Mouse (Mus musculus): ENCODE data around the gene Cytip. TPM values are rescaled to one million over a fixed set of nuclear protein-coding genes. Genes with fewer than 3 reads are reported as not detected.
"Not testable (repeated sequence)": the region's sequence is repeated elsewhere in the genome, so short reads cannot be mapped to it uniquely, and the experiment has no call there.

Gene Cytip
- total RNA-seq, 2 experiments from 2014 or later: 0.42 TPM; not detected in 1

DNA sequence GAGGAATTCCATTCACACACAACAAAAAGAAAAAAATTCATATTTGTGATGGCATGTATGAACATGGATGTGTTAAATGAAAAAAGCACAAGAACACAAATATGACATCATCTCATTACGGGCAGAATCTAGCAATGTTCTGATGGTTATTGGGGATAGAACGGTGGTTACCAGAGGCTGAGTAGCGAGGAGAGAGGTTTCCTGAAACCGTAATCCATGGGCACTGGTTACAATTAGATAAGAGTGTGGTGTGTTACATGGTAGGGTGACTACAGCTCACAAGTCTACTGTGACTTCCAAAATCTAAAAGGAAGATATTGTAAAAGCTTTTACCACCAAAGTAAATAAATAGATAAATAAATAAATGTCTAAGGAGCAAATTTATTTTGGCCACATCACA lies 58.8 kb downstream of the Cytip start:
- no peak overlapping the region for H3K27ac ChIP-seq
- no peak for TF ChIP-seq CTCF (conservative IDR thresholded peaks at IDR 0.05)
- no peak overlapping the region for H3K4me3 ChIP-seq
- no peak for DNase-seq (ENCODE audit: low spot score in 2 of 2)

DNA sequence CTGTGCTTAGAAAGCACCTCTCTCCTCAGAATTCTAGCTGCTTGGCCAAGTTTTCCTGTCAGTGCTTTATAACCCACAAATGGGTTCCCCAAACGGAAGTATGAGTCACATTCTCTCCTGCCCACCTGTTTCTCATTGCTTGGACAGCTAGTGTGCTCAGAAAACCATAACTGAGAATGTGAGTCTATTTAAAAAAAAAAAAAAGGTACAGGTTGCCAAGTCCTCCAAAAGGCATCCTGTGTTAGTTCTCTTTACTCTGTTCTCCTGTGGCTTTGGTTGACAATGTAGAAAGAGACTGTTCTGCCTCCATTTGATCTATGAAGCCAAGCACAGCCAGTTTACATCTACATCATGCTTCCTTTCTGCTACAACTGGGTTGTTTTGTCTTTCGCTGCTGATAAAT lies 60.3 kb downstream of the Cytip start:
- DNase-seq (ENCODE audit: low spot score in 2 of 2): no peak
- no peak for TF ChIP-seq CTCF (conservative IDR thresholded peaks at IDR 0.05)
- no peak overlapping the region for H3K27ac ChIP-seq

DNA sequence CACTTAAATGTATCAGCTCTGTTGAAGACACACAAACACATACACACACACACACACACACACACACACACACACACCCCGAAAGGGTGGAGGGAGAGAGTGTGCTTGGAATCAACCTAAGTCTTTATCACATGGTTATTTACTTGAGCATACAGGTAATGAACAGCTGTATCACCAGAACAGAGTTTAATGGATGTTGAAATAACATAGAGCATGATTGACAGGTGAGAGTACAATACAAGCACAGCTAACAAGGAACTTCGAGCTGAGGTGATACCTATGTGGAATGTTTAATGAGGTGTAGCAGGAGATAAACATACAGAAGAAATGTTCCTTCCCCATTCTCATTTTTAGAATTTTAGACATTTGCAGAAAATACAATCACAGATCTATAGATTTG lies 62.7 kb downstream of the Cytip start:
- no peak overlapping the region for H3K27ac ChIP-seq
- DNase-seq (ENCODE audit: low spot score in 2 of 2): no peak
- TF ChIP-seq CTCF (conservative IDR thresholded peaks at IDR 0.05): no peak
- H3K4me3 ChIP-seq: no peak overlapping the region

More for the DNA sequence above, 60.3 kb downstream of the Cytip start:
- H3K4me3 ChIP-seq: no peak overlapping the region

DNA sequence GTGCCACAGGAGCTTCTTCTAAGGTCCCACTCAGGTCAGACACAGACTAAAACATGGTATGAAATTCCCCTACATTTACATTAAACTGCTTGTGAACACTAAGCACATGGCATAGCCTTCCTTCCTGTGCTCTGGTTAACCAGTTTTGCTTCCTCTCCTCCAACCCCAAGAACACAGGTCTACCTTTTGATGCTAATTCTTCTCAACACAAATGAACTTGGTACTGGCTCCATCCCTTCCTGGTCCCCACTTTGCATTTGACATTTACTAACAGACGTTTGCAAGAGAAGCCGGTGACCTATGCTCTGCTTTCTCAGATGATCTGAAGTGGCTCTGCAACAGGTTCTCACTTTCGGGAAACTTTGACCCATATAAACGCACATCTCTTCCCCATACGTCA lies 65.4 kb downstream of the Cytip start:
- no peak for TF ChIP-seq CTCF (conservative IDR thresholded peaks at IDR 0.05)
- no peak for DNase-seq (ENCODE audit: low spot score in 2 of 2)
- H3K27ac ChIP-seq: no peak overlapping the region
- H3K4me3 ChIP-seq: no peak overlapping the region

DNA sequence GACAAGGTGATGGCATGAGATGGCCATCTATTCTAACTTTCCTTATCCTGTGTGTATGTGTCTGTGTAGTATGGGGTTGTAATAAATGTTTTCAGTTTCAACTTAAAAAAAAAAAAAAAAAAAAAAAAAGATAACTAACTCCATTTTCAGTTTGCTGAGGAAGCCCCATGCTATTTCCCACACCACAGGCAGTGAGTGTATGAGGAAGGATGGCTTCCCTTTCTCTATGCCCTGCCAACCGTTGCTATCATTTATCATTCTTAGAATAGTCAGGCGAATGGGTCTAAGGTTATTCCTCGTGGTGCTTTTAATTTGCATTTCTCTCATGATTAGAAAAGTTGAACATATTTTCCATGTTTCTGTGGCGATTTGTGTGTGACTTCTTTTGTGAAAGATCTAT lies 84.2 kb downstream of the Cytip start:
- no peak for DNase-seq (ENCODE audit: low spot score in 2 of 2)
- H3K27ac ChIP-seq: no peak overlapping the region
- no peak for TF ChIP-seq CTCF (conservative IDR thresholded peaks at IDR 0.05)
- H3K4me3 ChIP-seq: no peak overlapping the region

DNA sequence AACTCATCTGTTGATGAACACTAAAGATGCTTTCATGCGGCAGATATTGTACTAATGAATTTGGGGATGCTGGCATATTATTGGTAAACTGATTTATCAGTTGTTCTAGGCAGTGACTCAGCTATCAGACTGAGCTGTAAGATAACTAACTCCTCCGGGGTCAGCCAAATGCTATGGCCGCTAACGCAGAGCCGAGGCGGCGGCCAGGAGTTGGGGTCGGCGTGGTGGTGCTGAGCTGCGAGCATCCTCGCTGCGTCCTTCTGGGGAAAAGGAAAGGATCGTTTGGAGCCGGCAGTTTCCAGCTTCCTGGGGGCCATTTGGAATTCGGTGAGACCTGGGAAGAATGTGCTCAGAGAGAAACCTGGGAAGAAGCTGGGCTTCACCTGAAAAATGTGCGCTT lies 87.4 kb downstream of the Cytip start:
- H3K27ac ChIP-seq; H3K4me3 ChIP-seq; DNase-seq (ENCODE audit: low spot score in 2 of 2): not testable (repeated sequence)

DNA sequence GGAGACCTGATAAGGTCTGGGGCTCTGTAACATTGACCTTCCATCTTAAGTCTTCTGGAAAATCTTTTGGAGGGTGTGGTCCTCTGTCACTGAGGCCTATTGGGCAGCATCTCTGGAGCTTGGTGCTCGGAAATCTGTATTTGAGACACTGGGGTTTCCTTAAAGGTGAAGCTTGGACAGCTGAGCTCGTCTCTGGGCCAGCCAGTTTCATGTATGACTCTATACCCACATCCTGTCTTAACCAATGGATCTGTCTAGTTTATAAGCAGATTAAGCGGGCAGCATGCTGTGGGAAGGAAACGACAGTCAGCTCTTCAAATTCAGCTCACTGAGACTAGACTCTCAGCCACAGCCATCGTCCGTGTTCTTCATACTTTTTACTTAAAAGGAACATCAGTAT lies 88.3 kb downstream of the Cytip start:
- H3K27ac ChIP-seq: no peak overlapping the region
- TF ChIP-seq CTCF (conservative IDR thresholded peaks at IDR 0.05): no peak
- no peak for DNase-seq (ENCODE audit: low spot score in 2 of 2)
- no peak overlapping the region for H3K4me3 ChIP-seq

DNA sequence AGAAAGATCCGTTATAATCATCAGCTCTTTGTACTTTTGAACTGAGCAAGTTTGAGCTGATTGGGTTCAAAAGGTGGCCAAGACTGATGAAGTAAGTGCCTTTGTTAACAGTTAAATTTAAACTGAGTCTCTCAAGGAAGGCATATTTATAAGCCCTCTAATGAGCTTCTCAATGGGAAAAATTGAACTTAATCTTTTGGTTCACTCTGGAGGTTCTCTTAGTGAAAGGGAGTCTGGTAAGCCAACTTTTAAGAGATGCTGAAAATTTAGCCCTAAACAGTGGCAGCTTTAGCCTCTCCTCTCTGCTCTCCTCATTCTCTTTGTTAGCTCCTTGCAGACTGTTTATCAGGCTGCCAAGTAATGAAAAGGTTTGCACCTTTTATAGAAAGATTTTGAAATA lies 100.5 kb downstream of the Cytip start:
- no peak for DNase-seq (ENCODE audit: low spot score in 2 of 2)
- H3K4me3 ChIP-seq: no peak overlapping the region
- TF ChIP-seq CTCF (conservative IDR thresholded peaks at IDR 0.05): no peak
- H3K27ac ChIP-seq: no peak overlapping the region

DNA sequence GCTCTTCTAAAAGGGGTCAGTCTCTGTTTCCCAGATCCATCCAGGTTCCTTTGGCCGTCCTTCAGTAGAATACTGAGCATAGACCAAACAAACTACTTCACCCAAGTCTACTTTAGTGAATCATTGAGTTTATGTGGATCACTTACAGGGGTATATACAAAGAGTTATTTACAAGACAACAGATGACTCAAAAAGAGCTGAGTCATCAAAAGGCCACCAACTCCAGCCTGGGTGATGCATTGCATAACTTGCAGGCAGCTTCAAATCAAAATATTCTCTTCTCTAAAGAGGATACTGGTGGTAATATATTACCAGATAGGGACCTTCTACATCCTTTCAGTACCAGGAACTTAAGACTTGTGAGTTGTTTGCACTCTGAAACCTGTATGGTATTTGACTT lies 108.9 kb downstream of the Cytip start:
- H3K4me3 ChIP-seq: no peak overlapping the region
- no peak overlapping the region for H3K27ac ChIP-seq
- TF ChIP-seq CTCF (conservative IDR thresholded peaks at IDR 0.05): no peak
- no peak for DNase-seq (ENCODE audit: low spot score in 2 of 2)

DNA sequence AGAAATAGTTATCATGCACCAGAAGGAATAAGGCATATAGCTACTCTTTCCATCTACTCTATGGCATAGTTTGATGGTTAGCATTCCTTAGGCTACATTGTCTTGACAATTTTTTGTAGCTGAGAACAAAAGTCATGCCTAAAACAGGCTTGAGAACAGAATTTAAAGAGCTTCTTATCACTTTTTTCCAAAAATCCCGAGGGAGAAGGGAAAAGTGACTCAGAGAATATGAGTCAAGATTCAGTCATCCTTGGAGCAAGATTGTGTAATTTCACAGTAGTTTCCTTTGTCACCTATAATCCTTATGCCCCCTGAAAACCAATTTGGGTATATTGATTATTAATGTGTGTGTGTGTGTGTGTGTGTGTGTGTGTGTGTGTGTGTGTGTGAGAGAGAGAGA lies 115.5 kb downstream of the Cytip start:
- H3K4me3 ChIP-seq: no peak overlapping the region
- DNase-seq (ENCODE audit: low spot score in 2 of 2): no peak
- H3K27ac ChIP-seq: no peak overlapping the region
- TF ChIP-seq CTCF (conservative IDR thresholded peaks at IDR 0.05): no peak

Other genes starting within 250 kb of the Cytip start
- under 1 TPM; 0.12 to 0.13 TPM for gene Galnt5, start 197.6 kb downstream of the Cytip start, total RNA-seq (2021)
- gene Ermn, start 142.7 kb downstream of the Cytip start, total RNA-seq (2021): 10 to 100 TPM; 24.4 to 24.6 TPM
- gene Acvr1c, start 162.4 kb upstream of the Cytip start, total RNA-seq (2021): 10 to 100 TPM; 14.7 to 15.8 TPM